Mouse (Mus musculus) spleen, adult 2 months (tissue): Measurements from ENCODE around the gene Ccdc92b. TPM values are rescaled to one million over a fixed set of nuclear protein-coding genes. Genes with fewer than 3 reads are reported as not detected.

ENCODE experiments used
- DNase-seq, 2 experiments: peaks; one replicate each; pipeline versions ENCODE4 v3.0.0 to v3.0.0-alpha.2; 2012 to 2021; ENCODE audit warnings: low spot score in 2 of 2, low read depth in 1 of 2
- H3K27ac ChIP-seq: fragments of 200-500 bp; 2 replicates; pipeline ENCODE4 v1.5.1; 2012; ENCODE audit warnings: low read length, inconsistent platforms; ENCODE audit not compliant: insufficient read depth
- H3K27me3 ChIP-seq: fragments of 200-500 bp; 2 replicates; pipeline ENCODE4 v1.6.1; 2012; ENCODE audit warnings: mild to moderate bottlenecking, moderate library complexity, low read length, inconsistent platforms; ENCODE audit not compliant: control insufficient read depth, insufficient read depth
- H3K36me3 ChIP-seq: fragments of 200-500 bp; 2 replicates; pipeline ENCODE4 v1.6.1; 2012; ENCODE audit warnings: mild to moderate bottlenecking, low read length, inconsistent platforms; ENCODE audit not compliant: control insufficient read depth, insufficient read depth
- H3K4me1 ChIP-seq: fragments of 200-500 bp; 2 replicates; pipeline ENCODE4 v1.6.1; 2011; ENCODE audit warnings: inconsistent platforms; ENCODE audit not compliant: control insufficient read depth, insufficient read depth, insufficient read length
- H3K4me3 ChIP-seq: fragments of 200-500 bp; 2 replicates; pipeline ENCODE4 v1.5.1; 2011; ENCODE audit warnings: mild to moderate bottlenecking, inconsistent platforms; ENCODE audit not compliant: insufficient read depth, insufficient read length; ENCODE audit errors: extremely low read depth
- CTCF ChIP-seq: fragments of 200-500 bp; IDR thresholded peaks from 2 replicates; pipeline ENCODE4 v1.5.1; 2011; ENCODE audit warnings: mild to moderate bottlenecking, inconsistent platforms; ENCODE audit not compliant: insufficient read depth, insufficient read length, insufficient replicate concordance; ENCODE audit errors: extremely low read depth
- POLR2A ChIP-seq: fragments of 200-500 bp; IDR thresholded peaks from 2 replicates; pipeline ENCODE4 v1.6.1; 2011; ENCODE audit warnings: low read depth, low read length, inconsistent platforms
- WGBS: fragments of 180-500 bp; shearing (Covaris S2); methylation state at CpG from one replicate; pipeline ENCODE4 v1.1.7; 2018; 5-methylcytosine and 5-hydroxymethylcytosine counted together
- polyA plus RNA-seq: library from polyadenylated mRNA; depleted of rRNA; stranded (reverse); fragments of >200 nt; gene quantifications from 2 replicates; pipeline ENCODE4 v1.2.3, GENCODE M21; 2012

Ccdc92b gene
- polyA plus RNA-seq, 1 experiment: 3.1 TPM

DNA sequence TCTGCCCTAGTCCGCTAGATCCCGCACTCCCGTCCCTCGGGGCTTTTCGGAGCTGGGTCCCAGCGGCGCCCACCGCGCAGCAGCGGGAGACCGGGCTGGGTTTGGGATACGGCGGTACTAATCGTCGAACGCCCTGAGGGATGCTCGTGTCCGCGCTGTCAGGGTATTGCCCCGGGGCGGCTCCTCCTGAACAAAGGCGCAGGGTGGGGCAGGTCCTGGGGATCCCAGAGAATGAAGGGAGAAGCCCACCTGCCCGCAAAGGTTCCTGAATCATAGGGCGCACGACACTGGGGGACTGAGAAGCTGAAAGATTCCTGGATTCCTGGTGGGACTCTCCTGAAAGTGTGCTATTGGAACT, 29.2 kb upstream of the Ccdc92b start:
- 4% methylated on average over 25 of the region's 25 CpGs for WGBS
- no peak overlapping the region for H3K4me3 ChIP-seq
- H3K27ac ChIP-seq: no peak overlapping the region
- peaks cover 2% of the 10 kb centered on the region; the same call in 1 of the 2 replicates for H3K27me3 ChIP-seq
- DNase-seq: no peak
- no peaks in the 10 kb centered on the region; the same call in 1 of the 2 replicates for H3K4me1 ChIP-seq
- TF ChIP-seq POLR2A (no peak), CTCF (no peak)
- no peaks in the 10 kb centered on the region for H3K36me3 ChIP-seq

- H3K27me3 ChIP-seq: peaks cover 2% of the 10 kb centered on the region; the same call in 1 of the 2 replicates
- 41% methylated on average over 13 of the region's 13 CpGs for WGBS
These were observed 28.7 kb upstream of the Ccdc92b start for GRCm38 (mm10) chr11:74590691-74591090.

DNA sequence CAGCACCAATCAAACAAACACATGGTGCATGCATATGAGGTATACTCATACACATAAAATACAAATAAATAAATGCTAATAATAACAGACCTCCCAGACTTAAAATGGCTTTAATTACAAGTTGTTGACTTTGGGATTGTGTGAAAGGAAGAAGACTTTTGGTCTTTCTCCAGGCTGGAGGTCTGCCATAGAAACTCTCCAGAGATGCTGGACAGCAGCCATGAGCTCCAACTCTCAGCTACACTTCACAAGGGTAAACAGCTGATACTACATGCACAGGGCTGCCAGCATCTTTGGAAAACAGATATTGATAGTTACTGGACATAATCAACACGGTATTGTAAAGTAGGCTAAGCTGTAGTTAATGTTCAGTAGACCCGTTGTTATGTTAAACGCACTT, 27.2 kb upstream of the Ccdc92b start:
- Histone ChIP-seq H3K36me3 (no peaks in the 10 kb centered on the region), H3K4me1 (no peaks in the 10 kb centered on the region; the same call in 1 of the 2 replicates), H3K27ac (no peak overlapping the region), H3K4me3 (no peak overlapping the region), H3K27me3 (peaks cover 2% of the 10 kb centered on the region; the same call in 1 of the 2 replicates)
- no peak for TF ChIP-seq CTCF
- TF ChIP-seq POLR2A: no peak
- WGBS: 90% methylated on average over 3 of the region's 3 CpGs
- DNase-seq: no peak

More at GRCm38 (mm10) chr11:74590691-74591090, 28.7 kb upstream of the Ccdc92b start:
- Histone ChIP-seq H3K27ac (no peak overlapping the region), H3K36me3 (no peaks in the 10 kb centered on the region), H3K4me3 (no peak overlapping the region), H3K4me1 (no peaks in the 10 kb centered on the region; the same call in 1 of the 2 replicates)
- TF ChIP-seq POLR2A (no peak), CTCF (no peak)
- DNase-seq: no peak

GRCm38 (mm10) chr11:74597283-74597989, 22.0 kb upstream of the Ccdc92b start:
- DNase-seq: no peak
- 71% methylated on average over 4 of the region's 4 CpGs for WGBS
- Histone ChIP-seq H3K4me1 (no peaks in the 10 kb centered on the region), H3K27me3 (no peaks in the 10 kb centered on the region), H3K27ac (no peak overlapping the region), H3K4me3 (no peak overlapping the region), H3K36me3 (no peaks in the 10 kb centered on the region)
- no peak for TF ChIP-seq POLR2A

DNA sequence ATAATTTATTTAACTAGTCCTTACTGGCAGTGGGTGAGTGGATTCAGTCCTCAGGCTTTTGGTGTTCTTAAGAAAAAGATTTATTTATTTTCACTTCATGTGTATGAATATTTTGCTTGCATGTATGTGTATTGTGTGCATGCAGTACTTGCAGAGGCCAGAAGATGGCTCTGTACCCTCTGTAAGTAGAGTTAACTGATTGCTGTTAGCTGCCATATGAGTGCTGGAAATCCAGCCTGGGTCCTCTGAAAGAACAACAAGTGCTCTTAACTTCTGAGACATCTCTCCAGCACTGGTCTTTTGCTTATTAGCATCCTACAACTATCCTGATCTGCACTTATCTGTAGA, 21.4 kb upstream of the Ccdc92b start:
- no peak for DNase-seq
- H3K4me1 ChIP-seq: no peaks in the 10 kb centered on the region
- no peaks in the 10 kb centered on the region for H3K27me3 ChIP-seq
- no peaks in the 10 kb centered on the region for H3K36me3 ChIP-seq
- no peak overlapping the region for H3K27ac ChIP-seq
- H3K4me3 ChIP-seq: no peak overlapping the region
- no peak for TF ChIP-seq POLR2A
- TF ChIP-seq CTCF: no peak

GRCm38 (mm10) chr11:74602286-74602685, 17.1 kb upstream of the Ccdc92b start:
- H3K27me3 ChIP-seq: peaks cover 2% of the 10 kb centered on the region; the same call in 1 of the 2 replicates
- no peak overlapping the region for H3K4me3 ChIP-seq
- WGBS: 85% methylated on average over 1 of the region's 1 CpGs
- no peak for DNase-seq
- no peak overlapping the region for H3K27ac ChIP-seq
- TF ChIP-seq POLR2A (no peak), CTCF (no peak)
- H3K4me1 ChIP-seq: no peaks in the 10 kb centered on the region
- H3K36me3 ChIP-seq: no peaks in the 10 kb centered on the region

GRCm38 (mm10) chr11:74610068-74610467, 9.3 kb upstream of the Ccdc92b start:
- no peak for DNase-seq
- no peak for TF ChIP-seq CTCF
- TF ChIP-seq POLR2A: no peak
- H3K4me1 ChIP-seq: peaks cover 3% of the 10 kb centered on the region; the same call in 1 of the 2 replicates
- WGBS: 49% methylated on average over 5 of the region's 5 CpGs
- no peaks in the 10 kb centered on the region for H3K36me3 ChIP-seq
- H3K27ac ChIP-seq: no peak overlapping the region
- peaks cover 13% of the 10 kb centered on the region for H3K27me3 ChIP-seq
- H3K4me3 ChIP-seq: no peak overlapping the region
